Mouse (Mus musculus): ENCODE measurements around the gene Rhebl1. TPM values are rescaled to one million over a fixed set of nuclear protein-coding genes. Genes with fewer than 3 reads are reported as not detected.
"Not testable (repeated sequence)": the region's sequence is repeated elsewhere in the genome, so short reads cannot be mapped to it uniquely, and the experiment has no call there.

Rhebl1 gene
- 16.7 and 18.3 TPM in 2 replicates for polyA plus RNA-seq (2015; fragmentation: Nextera tagmentation; extraction: Ambion mirVana)

- H3K9me3 ChIP-seq (ENCODE audit: low read length): no peaks in the 10 kb centered on the region
- peaks cover 65% of the 10 kb centered on the region for H3K27me3 ChIP-seq (ENCODE audit: insufficient read depth, low read length)
- WGBS: under 1% methylated on average over 77 of the region's 77 CpGs
- H3K36me3 ChIP-seq (ENCODE audit: insufficient read depth, low read length): no peaks in the 10 kb centered on the region
- peak within 1 kb of the TSS; percentile 97 for H3K4me2 ChIP-seq (replicated peaks; ENCODE audit: low read depth, low read length)
- peak within 1 kb of the TSS; percentile 50 for H3K9ac ChIP-seq (replicated peaks; ENCODE audit: low read length)
- no peak within 1 kb of the TSS for H3K27ac ChIP-seq (ENCODE audit: low read length)
- peak within 1 kb of the TSS; percentile 57 for H3K4me3 ChIP-seq (ENCODE audit: low read length)
- H3K4me1 ChIP-seq (ENCODE audit: insufficient read depth, low read length): peaks cover 50% of the 10 kb centered on the region
- no peak for ATAC-seq (ENCODE audit: low FRiP score, low TSS enrichment)
Observed at GRCm38 (mm10) chr15:98893940-98894745, at the start of gene Rhebl1. Gene Rhebl1 (minus strand): TSS chr15:98894540.

- no peaks in the 10 kb centered on the region for H3K27me3 ChIP-seq (ENCODE audit: insufficient read depth, low read length)
- H3K9me3 ChIP-seq (ENCODE audit: low read length): no peaks in the 10 kb centered on the region
- no peak overlapping the region for H3K4me3 ChIP-seq (ENCODE audit: low read length)
- H3K36me3 ChIP-seq (ENCODE audit: insufficient read depth, low read length): no peaks in the 10 kb centered on the region
- H3K4me1 ChIP-seq (ENCODE audit: insufficient read depth, low read length): no peaks in the 10 kb centered on the region
- no peak overlapping the region for H3K9ac ChIP-seq (replicated peaks; ENCODE audit: low read length)
- ATAC-seq (ENCODE audit: low FRiP score, low TSS enrichment): no peak
- H3K4me2 ChIP-seq (replicated peaks; ENCODE audit: low read depth, low read length): no peak overlapping the region
- WGBS: 72% methylated on average over 4 of the region's 4 CpGs
- no peak overlapping the region for H3K27ac ChIP-seq (ENCODE audit: low read length)
Observed at GRCm38 (mm10) chr15:98943133-98943532, 48.8 kb upstream of the Rhebl1 start.

GRCm38 (mm10) chr15:98942081-98942480 lies 47.7 kb upstream of the Rhebl1 start:
- no peak overlapping the region for H3K27ac ChIP-seq (ENCODE audit: low read length)
- no peak overlapping the region for H3K4me3 ChIP-seq (ENCODE audit: low read length)
- 84% methylated on average over 4 of the region's 4 CpGs for WGBS
- no peak overlapping the region for H3K9ac ChIP-seq (replicated peaks; ENCODE audit: low read length)
- no peaks in the 10 kb centered on the region for H3K27me3 ChIP-seq (ENCODE audit: insufficient read depth, low read length)
- no peaks in the 10 kb centered on the region for H3K9me3 ChIP-seq (ENCODE audit: low read length)
- H3K4me1 ChIP-seq (ENCODE audit: insufficient read depth, low read length): no peaks in the 10 kb centered on the region
- H3K4me2 ChIP-seq (replicated peaks; ENCODE audit: low read depth, low read length): no peak overlapping the region
- H3K36me3 ChIP-seq (ENCODE audit: insufficient read depth, low read length): no peaks in the 10 kb centered on the region
- no peak for ATAC-seq (ENCODE audit: low FRiP score, low TSS enrichment)

- Histone ChIP-seq H3K4me1 (ENCODE audit: insufficient read depth, low read length) (no peaks in the 10 kb centered on the region), H3K9ac (replicated peaks; ENCODE audit: low read length) (no peak overlapping the region), H3K4me2 (replicated peaks; ENCODE audit: low read depth, low read length) (no peak overlapping the region), H3K36me3 (ENCODE audit: insufficient read depth, low read length) (no peaks in the 10 kb centered on the region), H3K27me3 (ENCODE audit: insufficient read depth, low read length) (no peaks in the 10 kb centered on the region), H3K27ac (ENCODE audit: low read length) (no peak overlapping the region), H3K4me3 (ENCODE audit: low read length) (no peak overlapping the region), H3K9me3 (ENCODE audit: low read length) (no peaks in the 10 kb centered on the region)
- ATAC-seq (ENCODE audit: low FRiP score, low TSS enrichment): no peak
- WGBS: 67% methylated on average over 2 of the region's 2 CpGs
Observed at GRCm38 (mm10) chr15:98941539-98941938, 47.2 kb upstream of the Rhebl1 start.

- Histone ChIP-seq H3K9ac (replicated peaks; ENCODE audit: low read length) (no peak overlapping the region), H3K9me3 (ENCODE audit: low read length) (no peaks in the 10 kb centered on the region), H3K27me3 (ENCODE audit: insufficient read depth, low read length) (no peaks in the 10 kb centered on the region), H3K36me3 (ENCODE audit: insufficient read depth, low read length) (no peaks in the 10 kb centered on the region), H3K4me3 (ENCODE audit: low read length) (no peak overlapping the region), H3K27ac (ENCODE audit: low read length) (no peak overlapping the region), H3K4me1 (ENCODE audit: insufficient read depth, low read length) (peaks cover 2% of the 10 kb centered on the region), H3K4me2 (replicated peaks; ENCODE audit: low read depth, low read length) (no peak overlapping the region)
- 76% methylated on average over 10 of the region's 10 CpGs for WGBS
- no peak for ATAC-seq (ENCODE audit: low FRiP score, low TSS enrichment)
Observed at GRCm38 (mm10) chr15:98940816-98941215, 46.5 kb upstream of the Rhebl1 start.

- no peaks in the 10 kb centered on the region for H3K27me3 ChIP-seq (ENCODE audit: insufficient read depth, low read length)
- ATAC-seq (ENCODE audit: low FRiP score, low TSS enrichment): peak; percentile 97
- H3K27ac ChIP-seq (ENCODE audit: low read length): peak within 1 kb of the TSS; percentile 99
- H3K9me3 ChIP-seq (ENCODE audit: low read length): no peaks in the 10 kb centered on the region
- peaks cover 11% of the 10 kb centered on the region for H3K36me3 ChIP-seq (ENCODE audit: insufficient read depth, low read length)
- H3K9ac ChIP-seq (replicated peaks; ENCODE audit: low read length): peak within 1 kb of the TSS; percentile 95
- peak within 1 kb of the TSS; percentile 79 for H3K4me2 ChIP-seq (replicated peaks; ENCODE audit: low read depth, low read length)
- under 1% methylated on average over 49 of the region's 58 CpGs for WGBS
- H3K4me1 ChIP-seq (ENCODE audit: insufficient read depth, low read length): peaks cover 18% of the 10 kb centered on the region
- H3K4me3 ChIP-seq (ENCODE audit: low read length): peak within 1 kb of the TSS; percentile 89
Observed at GRCm38 (mm10) chr15:98934217-98934839, 40.0 kb upstream of the Rhebl1 start, which contains the start of gene Tuba1b. Gene Tuba1b (minus strand): TSS chr15:98934565.

- Histone ChIP-seq H3K27me3 (ENCODE audit: insufficient read depth, low read length) (no peaks in the 10 kb centered on the region), H3K4me1 (ENCODE audit: insufficient read depth, low read length) (peaks cover 22% of the 10 kb centered on the region), H3K36me3 (ENCODE audit: insufficient read depth, low read length) (peaks cover 11% of the 10 kb centered on the region), H3K9me3 (ENCODE audit: low read length) (no peaks in the 10 kb centered on the region), H3K4me2 (replicated peaks; ENCODE audit: low read depth, low read length) (peak overlapping the region; percentile 79), H3K27ac (ENCODE audit: low read length) (peak overlapping the region; percentile 99), H3K9ac (replicated peaks; ENCODE audit: low read length) (peak overlapping the region; percentile 95), H3K4me3 (ENCODE audit: low read length) (peak overlapping the region; percentile 89)
- ATAC-seq (ENCODE audit: low FRiP score, low TSS enrichment): peak; percentile 87
- under 1% methylated on average over 35 of the region's 35 CpGs for WGBS
Observed at GRCm38 (mm10) chr15:98933833-98934216, 39.5 kb upstream of the Rhebl1 start.

GRCm38 (mm10) chr15:98933004-98933671 lies 38.8 kb upstream of the Rhebl1 start:
- Histone ChIP-seq H3K9ac (replicated peaks; ENCODE audit: low read length) (peak overlapping the region; percentile 95), H3K4me3 (ENCODE audit: low read length) (peak overlapping the region; percentile 89), H3K4me2 (replicated peaks; ENCODE audit: low read depth, low read length) (peak overlapping the region; percentile 79), H3K27ac (ENCODE audit: low read length) (peak overlapping the region; percentile 99), H3K4me1 (ENCODE audit: insufficient read depth, low read length) (peaks cover 22% of the 10 kb centered on the region), H3K36me3 (ENCODE audit: insufficient read depth, low read length) (peaks cover 11% of the 10 kb centered on the region)
- peak; percentile 14; the same call in 1 of the 2 replicates for ATAC-seq (ENCODE audit: low FRiP score, low TSS enrichment)
- WGBS: 8% methylated on average over 8 of the region's 9 CpGs
- not testable (repeated sequence) for H3K27me3 ChIP-seq (ENCODE audit: insufficient read depth, low read length); H3K9me3 ChIP-seq (ENCODE audit: low read length)

- no peak for ATAC-seq (ENCODE audit: low FRiP score, low TSS enrichment)
- Histone ChIP-seq H3K4me2 (replicated peaks; ENCODE audit: low read depth, low read length) (no peak overlapping the region), H3K36me3 (ENCODE audit: insufficient read depth, low read length) (peaks cover 11% of the 10 kb centered on the region), H3K27ac (ENCODE audit: low read length) (no peak overlapping the region), H3K9me3 (ENCODE audit: low read length) (no peaks in the 10 kb centered on the region; the same call in 1 of the 2 replicates), H3K27me3 (ENCODE audit: insufficient read depth, low read length) (no peaks in the 10 kb centered on the region), H3K4me3 (ENCODE audit: low read length) (no peak overlapping the region), H3K9ac (replicated peaks; ENCODE audit: low read length) (no peak overlapping the region), H3K4me1 (ENCODE audit: insufficient read depth, low read length) (peaks cover 22% of the 10 kb centered on the region)
- WGBS: 68% methylated on average over 3 of the region's 3 CpGs
Observed at GRCm38 (mm10) chr15:98930998-98931397, 36.7 kb upstream of the Rhebl1 start.

All from kidney, embryonic 16.5 days (tissue).